Comparison of ENCODE assay signal across 14 mouse cellular contexts in the genomic region with DNA sequence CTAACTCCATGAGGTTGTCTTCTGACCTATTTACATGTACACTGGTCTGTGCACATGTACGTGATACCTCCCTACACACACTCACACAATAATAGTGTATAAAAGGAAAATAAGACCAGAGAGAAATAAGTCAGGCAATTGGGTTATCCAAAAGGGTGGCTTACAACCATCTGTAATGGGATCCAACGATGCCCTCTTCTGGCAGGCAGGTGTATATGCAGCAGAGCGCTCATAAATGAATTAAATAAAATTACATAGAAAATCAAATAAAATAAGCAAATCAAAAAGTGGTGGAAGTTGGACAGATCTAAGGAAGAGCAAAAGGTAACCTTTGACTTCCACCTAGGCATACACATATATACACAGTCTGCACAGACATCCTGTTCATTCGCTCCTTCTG. TPM values are rescaled to one million over a fixed set of nuclear protein-coding genes. Genes with fewer than 3 reads are reported as not detected.
DNase-seq lines count a peak whose midpoint lies in the region; ATAC-seq and TF ChIP-seq lines count a peak whose summit lies in the region.
"Had no signal": no experiment of that assay in that cellular context is flagged by ENCODE, and none has a peak within 500 bp of the region (broad histone marks: within the 10 kb centered on the region; RNA-seq: fewer than 3 reads in every experiment).

No protein-coding gene starts in this region.

- no peaks in the 10 kb centered on the region for H3K4me1 ChIP-seq in forebrain, embryonic 14.5 days (ENCODE audit: control insufficient read depth, insufficient read depth, low read length)
- H3K4me1 ChIP-seq in forebrain, embryonic 11.5 days (replicated peaks; ENCODE audit: control insufficient read depth, insufficient read depth, low read length) = no peaks in the 10 kb centered on the region
- no peaks in the 10 kb centered on the region for H3K4me1 ChIP-seq in lung, embryonic 14.5 days (ENCODE audit: insufficient read depth)
- H3K4me1 ChIP-seq: embryonic facial prominence, embryonic 10.5 days; heart, embryonic 13.5 days; midbrain, embryonic 10.5 days had no signal

- DNase-seq in forebrain, embryonic 14.5 days (ENCODE audit: low spot score) = peak; percentile 1
- no peak for DNase-seq in forebrain, embryonic 11.5 days (ENCODE audit: low spot score)
- peak; percentile 24 for DNase-seq in lung, embryonic 14.5 days
- DNase-seq in lung, postnatal 25 days (ENCODE audit: low spot score) = no peak
- DNase-seq in MEL-GATA-1-ER (ENCODE audit: extremely low read depth, low read depth) = peak; percentile 6
- DNase-seq in splenic B cell, adult 2 months (ENCODE audit: low read depth, low spot score) = peak; percentile 40
- DNase-seq in ovary, postnatal 10 days (ENCODE audit: low spot score) = no peak
- DNase-seq: kidney, adult 8-10 months; left cerebral cortex, postnatal 4 days had no signal

- H3K4me3 ChIP-seq in forebrain, embryonic 14.5 days (ENCODE audit: low read depth, low read length) = no peak overlapping the region
- no peak overlapping the region for H3K4me3 ChIP-seq in forebrain, embryonic 11.5 days (ENCODE audit: low read depth, low read length)
- no peak overlapping the region for H3K4me3 ChIP-seq in lung, embryonic 14.5 days (ENCODE audit: low read depth, low read length)
- H3K4me3 ChIP-seq: embryonic facial prominence, embryonic 10.5 days; heart, embryonic 13.5 days; midbrain, embryonic 10.5 days had no signal

- 64% methylated on average over 4 of the region's 4 CpGs for WGBS in forebrain, embryonic 14.5 days
- 65% methylated on average over 4 of the region's 4 CpGs for WGBS in forebrain, embryonic 11.5 days
- WGBS in lung, embryonic 14.5 days = 56% methylated on average over 4 of the region's 4 CpGs

- peak; percentile 36; the same call in 1 of the 2 replicates for TF ChIP-seq CTCF in lung, embryonic 14.5 days (IDR thresholded peaks at IDR 0.05; ENCODE audit: low read depth)

- H3K9ac ChIP-seq in forebrain, embryonic 14.5 days (ENCODE audit: low read length) = no peak overlapping the region
- H3K9ac ChIP-seq in forebrain, embryonic 11.5 days (ENCODE audit: low read length) = no peak overlapping the region
- no peak overlapping the region for H3K9ac ChIP-seq in lung, embryonic 14.5 days
- H3K9ac ChIP-seq: heart, embryonic 13.5 days had no signal

- no peaks in the 10 kb centered on the region for H3K9me3 ChIP-seq in forebrain, embryonic 14.5 days (replicated peaks; ENCODE audit: control insufficient read depth, low read length)
- H3K9me3 ChIP-seq in forebrain, embryonic 11.5 days (ENCODE audit: control insufficient read depth, low read length) = no peaks in the 10 kb centered on the region
- no peaks in the 10 kb centered on the region for H3K9me3 ChIP-seq in lung, embryonic 14.5 days (ENCODE audit: low read depth, low read length)
- H3K9me3 ChIP-seq: embryonic facial prominence, embryonic 10.5 days; heart, embryonic 13.5 days; midbrain, embryonic 10.5 days had no signal

- no peak overlapping the region for H3K27ac ChIP-seq in forebrain, embryonic 14.5 days (ENCODE audit: low read depth, low read length)
- no peak overlapping the region for H3K27ac ChIP-seq in forebrain, embryonic 11.5 days (ENCODE audit: low read depth, low read length)
- no peak overlapping the region for H3K27ac ChIP-seq in lung, embryonic 14.5 days (ENCODE audit: low read depth)
- H3K27ac ChIP-seq: embryonic facial prominence, embryonic 10.5 days; heart, embryonic 13.5 days; midbrain, embryonic 10.5 days had no signal

- ATAC-seq in forebrain, embryonic 14.5 days = no peak
- no peak for ATAC-seq in forebrain, embryonic 11.5 days (replicated peaks; ENCODE audit: low FRiP score)
- ATAC-seq in lung, embryonic 14.5 days (ENCODE audit: insufficient read depth) = no peak
- no peak for ATAC-seq in megakaryocyte, adult 5-6 weeks (ENCODE audit: poor library complexity, severe bottlenecking)

- no peak overlapping the region for H3K4me2 ChIP-seq in forebrain, embryonic 14.5 days (ENCODE audit: low read length)
- no peak overlapping the region for H3K4me2 ChIP-seq in forebrain, embryonic 11.5 days (ENCODE audit: low read depth, low read length, severe bottlenecking)
- H3K4me2 ChIP-seq in lung, embryonic 14.5 days = no peak overlapping the region
- H3K4me2 ChIP-seq: heart, embryonic 13.5 days had no signal

- no peaks in the 10 kb centered on the region for H3K27me3 ChIP-seq in forebrain, embryonic 14.5 days (replicated peaks; ENCODE audit: control insufficient read depth, insufficient read depth, low read length)
- no peaks in the 10 kb centered on the region for H3K27me3 ChIP-seq in forebrain, embryonic 11.5 days (ENCODE audit: control insufficient read depth, insufficient read depth, low read length)
- no peaks in the 10 kb centered on the region for H3K27me3 ChIP-seq in lung, embryonic 14.5 days (ENCODE audit: insufficient read depth, low read length)
- H3K27me3 ChIP-seq in splenic B cell, adult 2 months (ENCODE audit: control insufficient read depth, insufficient read depth, low read length, poor library complexity, severe bottlenecking) = no peaks in the 10 kb centered on the region
- H3K27me3 ChIP-seq: heart, embryonic 13.5 days had no signal

- peaks cover 12% of the 10 kb centered on the region; the same call in 1 of the 2 replicates for H3K36me3 ChIP-seq in forebrain, embryonic 14.5 days (ENCODE audit: control insufficient read depth, insufficient read depth, low read length)
- no peaks in the 10 kb centered on the region for H3K36me3 ChIP-seq in forebrain, embryonic 11.5 days (ENCODE audit: control insufficient read depth, insufficient read depth, low read length)
- no peaks in the 10 kb centered on the region for H3K36me3 ChIP-seq in lung, embryonic 14.5 days (ENCODE audit: insufficient read depth)
- no peaks in the 10 kb centered on the region for H3K36me3 ChIP-seq in splenic B cell, adult 2 months (ENCODE audit: control insufficient read depth, insufficient read depth, low read length, poor library complexity, severe bottlenecking)

RNA-seq across cellular contexts. Expression of a gene that starts 10.8 kb away (rescaled TPM):
- 0.36 TPM in 1 of 2 replicates, not detected in the other for polyA plus RNA-seq in forebrain, embryonic 14.5 days (2014; fragmentation: Nextera tagmentation; extraction: Ambion mirVana)
- polyA plus RNA-seq in forebrain, embryonic 11.5 days (2014; fragmentation: Nextera tagmentation; extraction: Ambion mirVana) = 0.11 TPM in 1 of 2 replicates, not detected in the other
- polyA plus RNA-seq in lung, embryonic 14.5 days (2014; fragmentation: Nextera tagmentation; extraction: Ambion mirVana) = 0.09 TPM in 1 of 2 replicates, not detected in the other
- total RNA-seq in megakaryocyte, adult 5-6 weeks (2015) = not detected in 2 replicates
- not detected in 2 replicates for total RNA-seq in megakaryocyte, adult 5-6 weeks (2017)
- polyA plus RNA-seq: frontal cortex, adult 2 months; heart, embryonic 13.5 days had no signal

RNA-seq across cellular contexts. Expression of a gene that starts 31.2 kb away (rescaled TPM):
- 13.6 and 17.1 TPM in 2 replicates for polyA plus RNA-seq in forebrain, embryonic 14.5 days (2014; fragmentation: Nextera tagmentation; extraction: Ambion mirVana)
- polyA plus RNA-seq in forebrain, embryonic 11.5 days (2014; fragmentation: Nextera tagmentation; extraction: Ambion mirVana) = 24.3 and 27.4 TPM in 2 replicates
- polyA plus RNA-seq in lung, embryonic 14.5 days (2014; fragmentation: Nextera tagmentation; extraction: Ambion mirVana) = 13.6 and 15.9 TPM in 2 replicates
- 16.9 and 18.5 TPM in 2 replicates for total RNA-seq in megakaryocyte, adult 5-6 weeks (2015)
- total RNA-seq in megakaryocyte, adult 5-6 weeks (2017) = 30.5 and 37.4 TPM in 2 replicates

RNA-seq across cellular contexts. Expression of a gene that starts 33.1 kb away (rescaled TPM):
- 485 and 642 TPM in 2 replicates for polyA plus RNA-seq in forebrain, embryonic 14.5 days (2014; fragmentation: Nextera tagmentation; extraction: Ambion mirVana)
- 366 and 371 TPM in 2 replicates for polyA plus RNA-seq in forebrain, embryonic 11.5 days (2014; fragmentation: Nextera tagmentation; extraction: Ambion mirVana)
- 387 and 422 TPM in 2 replicates for polyA plus RNA-seq in lung, embryonic 14.5 days (2014; fragmentation: Nextera tagmentation; extraction: Ambion mirVana)
- total RNA-seq in megakaryocyte, adult 5-6 weeks (2015) = 203 and 221 TPM in 2 replicates
- 123 and 131 TPM in 2 replicates for total RNA-seq in megakaryocyte, adult 5-6 weeks (2017)

RNA-seq across cellular contexts. Expression of a gene that starts 33.2 kb away (rescaled TPM):
- polyA plus RNA-seq in forebrain, embryonic 14.5 days (2014; fragmentation: Nextera tagmentation; extraction: Ambion mirVana) = 13.9 and 15.3 TPM in 2 replicates
- 13.1 and 13.3 TPM in 2 replicates for polyA plus RNA-seq in forebrain, embryonic 11.5 days (2014; fragmentation: Nextera tagmentation; extraction: Ambion mirVana)
- 9.2 and 11.0 TPM in 2 replicates for polyA plus RNA-seq in lung, embryonic 14.5 days (2014; fragmentation: Nextera tagmentation; extraction: Ambion mirVana)
- total RNA-seq in megakaryocyte, adult 5-6 weeks (2015) = 6.4 and 6.5 TPM in 2 replicates
- total RNA-seq in megakaryocyte, adult 5-6 weeks (2017) = 2.8 and 4.5 TPM in 2 replicates

RNA-seq across cellular contexts. Expression of a gene that starts 47.7 kb away (rescaled TPM):
- polyA plus RNA-seq in forebrain, embryonic 14.5 days (2014; fragmentation: Nextera tagmentation; extraction: Ambion mirVana) = 20.2 and 20.7 TPM in 2 replicates
- 25.6 and 25.8 TPM in 2 replicates for polyA plus RNA-seq in forebrain, embryonic 11.5 days (2014; fragmentation: Nextera tagmentation; extraction: Ambion mirVana)
- polyA plus RNA-seq in lung, embryonic 14.5 days (2014; fragmentation: Nextera tagmentation; extraction: Ambion mirVana) = 19.0 and 19.3 TPM in 2 replicates
- 18.2 and 24.7 TPM in 2 replicates for total RNA-seq in megakaryocyte, adult 5-6 weeks (2015)
- 25.6 and 26.2 TPM in 2 replicates for total RNA-seq in megakaryocyte, adult 5-6 weeks (2017)

Comparison
In these comparisons a context has a peak if more than half of its experiments do, and no peak if none do; other contexts are left out.
1. DNase-seq: peak in forebrain, embryonic 14.5 days (single experiment), lung, embryonic 14.5 days (single experiment), MEL-GATA-1-ER (single experiment) and splenic B cell, adult 2 months (single experiment); none in forebrain, embryonic 11.5 days (single experiment), lung, postnatal 25 days (single experiment) and ovary, postnatal 10 days (single experiment).